Mouse (Mus musculus) midbrain, postnatal 0 days (tissue): Measurements from ENCODE around the gene Efna4. TPM values are rescaled to one million over a fixed set of nuclear protein-coding genes. Genes with fewer than 3 reads are reported as not detected.

Source experiments
- ATAC-seq: fragments of 200-750 bp; cut with Nextera tagmentation; 2 replicates; pipeline ENCODE4 v1.8.0; 2017; ENCODE audit warnings: moderate number of reproducible peaks, mild to moderate bottlenecking, moderate TSS enrichment, moderate library complexity; ENCODE audit not compliant: low FRiP score
- DNase-seq: peaks from one replicate; pipeline ENCODE4 v3.0.0-alpha.2; 2015; ENCODE audit warnings: low spot score
- H3K27ac ChIP-seq: fragments of 300-500 bp; sonication (generic); 2 replicates; pipeline ENCODE4 v1.5.1; 2014; ENCODE audit warnings: low read depth, mild to moderate bottlenecking, low read length, mixed read lengths
- H3K27me3 ChIP-seq: fragments of 300-500 bp; sonication (generic); 2 replicates; pipeline ENCODE4 v1.6.1; 2014; ENCODE audit warnings: low read length, control low read depth, mixed read lengths; ENCODE audit not compliant: insufficient read depth
- H3K36me3 ChIP-seq: fragments of 300-500 bp; sonication (generic); 2 replicates; pipeline ENCODE4 v1.6.1; 2014; ENCODE audit warnings: low read length, control low read depth, mixed read lengths; ENCODE audit not compliant: insufficient read depth
- H3K4me1 ChIP-seq: fragments of 300-500 bp; sonication (generic); 2 replicates; pipeline ENCODE4 v1.6.1; 2014; ENCODE audit warnings: mild to moderate bottlenecking, control low read depth, antibody characterized with exemption, low read length, mixed read lengths; ENCODE audit not compliant: insufficient read depth
- H3K4me2 ChIP-seq: fragments of 300-500 bp; sonication (generic); 2 replicates; pipeline ENCODE4 v1.6.1; 2014; ENCODE audit warnings: low read depth, mild to moderate bottlenecking, low read length, mixed read lengths; ENCODE audit not compliant: poor library complexity, severe bottlenecking
- H3K4me3 ChIP-seq: fragments of 300-500 bp; sonication (generic); 2 replicates; pipeline ENCODE4 v1.5.1; 2014; ENCODE audit warnings: low read depth, mild to moderate bottlenecking, low read length, moderate library complexity
- H3K9ac ChIP-seq: fragments of 300-500 bp; sonication (generic); replicated peaks from 2 replicates; pipeline ENCODE4 v1.6.1; 2014; ENCODE audit warnings: mild to moderate bottlenecking, low read length, moderate library complexity, mixed read lengths; ENCODE audit not compliant: poor library complexity, severe bottlenecking
- H3K9me3 ChIP-seq: fragments of 300-500 bp; sonication (generic); 2 replicates; pipeline ENCODE4 v1.6.1; 2016; ENCODE audit warnings: low read length, control low read depth
- CTCF ChIP-seq: IDR thresholded peaks from 2 replicates; pipeline ENCODE4 v1.5.1; 2016; ENCODE audit warnings: antibody characterized with exemption, mild to moderate bottlenecking
- WGBS: fragments of 180-500 bp; shearing (Covaris S2); extraction: QIAGEN DNeasy Blood & Tissue Kit; methylation state at CpG from one replicate; pipeline ENCODE4 v1.1.7; 2014; 5-methylcytosine and 5-hydroxymethylcytosine counted together
- polyA plus RNA-seq: library from polyadenylated mRNA; unstranded; fragments of >200 nt; fragmentation: Nextera tagmentation; extraction: Ambion mirVana; gene quantifications from 2 replicates; pipeline ENCODE4 v1.2.1, GENCODE M21; 2015
- total RNA-seq: library from RNA; depleted of rRNA; stranded (reverse); fragments of >200 nt; gene quantifications from 2 replicates; pipeline ENCODE4 v1.2.3, GENCODE M21; 2014

The Efna4 gene
- total and polyA plus RNA-seq, 2 experiments from 2014 or later: 3.5 to 7.9 TPM

DNA sequence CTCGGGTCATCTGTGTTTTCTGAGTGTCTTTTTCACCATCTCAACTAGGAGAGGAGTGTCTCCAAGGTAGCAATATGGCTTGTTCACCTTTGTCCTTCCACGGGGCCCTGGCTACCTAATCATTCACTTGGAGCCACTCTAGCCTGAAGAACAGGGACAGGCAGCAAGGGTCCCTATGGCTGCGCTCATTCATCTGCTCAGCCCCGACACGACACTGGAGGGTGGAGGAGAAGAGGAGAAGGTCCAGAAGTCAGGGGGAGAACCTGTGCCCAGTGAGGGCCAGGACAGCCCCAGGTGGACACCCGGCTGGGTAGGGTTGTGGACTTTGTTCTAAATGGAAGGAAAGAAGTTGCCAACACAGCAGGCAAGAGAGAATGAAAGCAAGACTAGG is 17.7 kb upstream of the Efna4 start:
- Histone ChIP-seq H3K4me1 (no peaks in the 10 kb centered on the region), H3K27ac (no peak overlapping the region), H3K4me2 (no peak overlapping the region), H3K27me3 (no peaks in the 10 kb centered on the region), H3K9ac (no peak overlapping the region), H3K36me3 (no peaks in the 10 kb centered on the region), H3K9me3 (no peaks in the 10 kb centered on the region), H3K4me3 (no peak overlapping the region)
- WGBS: 81% methylated on average over 6 of the region's 6 CpGs
- ATAC-seq (no peak), DNase-seq (no peak)
- no peak for TF ChIP-seq CTCF

DNA sequence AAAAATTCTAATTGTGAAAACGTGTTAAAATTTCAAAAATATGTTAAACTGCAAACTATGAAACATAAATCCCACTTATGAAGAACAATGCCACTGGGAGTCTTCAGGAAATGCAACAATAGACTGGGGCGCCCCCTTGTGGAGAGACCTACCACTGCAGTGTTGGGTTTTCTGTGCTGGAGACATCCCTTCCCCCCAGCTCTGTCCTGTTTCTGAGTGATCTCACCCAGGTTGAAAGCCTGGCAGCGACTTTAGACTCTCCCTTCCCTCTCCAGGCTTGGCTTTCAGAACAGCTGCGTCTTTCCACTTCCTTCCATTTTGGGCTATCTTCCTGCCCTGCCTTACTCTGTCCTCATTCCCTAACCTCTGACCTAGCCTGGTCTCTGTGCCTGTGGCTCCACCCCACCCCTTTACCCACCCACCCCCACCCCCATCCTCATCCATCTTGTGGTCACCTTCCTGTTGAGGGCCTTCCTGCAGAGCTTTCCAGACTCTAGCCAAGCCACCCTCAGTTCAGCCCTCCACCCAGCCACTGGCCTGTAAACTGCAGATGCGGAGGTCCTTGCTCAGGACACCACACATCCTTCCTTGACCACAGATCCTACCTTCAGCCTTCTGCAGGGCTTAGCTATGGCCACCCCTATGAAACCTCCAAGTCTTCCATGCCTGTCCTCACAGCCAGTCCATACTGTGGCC is 17.1 kb upstream of the Efna4 start:
- WGBS: 22% methylated on average over 5 of the region's 5 CpGs
- Histone ChIP-seq H3K4me2 (no peak overlapping the region), H3K36me3 (no peaks in the 10 kb centered on the region)

DNA sequence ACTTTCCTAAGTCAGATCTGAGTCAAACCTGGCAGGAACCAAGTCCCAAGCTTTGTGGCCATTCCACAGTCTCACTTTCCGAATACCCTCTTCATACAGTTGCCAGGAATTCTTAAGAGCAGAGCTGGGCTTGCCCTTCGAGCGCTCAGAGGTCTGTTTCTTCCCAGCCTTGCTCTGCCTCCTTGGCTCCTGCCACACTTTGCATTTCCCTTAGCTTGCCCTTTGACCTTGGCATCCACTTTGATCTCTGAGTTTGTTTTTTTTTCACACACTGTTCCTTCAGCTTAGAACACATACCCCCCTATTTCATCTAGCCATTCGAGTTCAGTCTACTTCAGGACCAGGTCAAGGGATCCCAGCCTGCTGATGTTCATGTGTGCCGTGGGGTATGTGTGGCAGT is 13.4 kb upstream of the Efna4 start:
- Histone ChIP-seq H3K9ac (no peak overlapping the region), H3K4me1 (0 out of 2 replicates have a peak, but pooled peaks cover 2% of the 10 kb centered on the region), H3K4me3 (no peak overlapping the region), H3K27ac (no peak overlapping the region), H3K36me3 (no peaks in the 10 kb centered on the region), H3K4me2 (no peak overlapping the region), H3K27me3 (no peaks in the 10 kb centered on the region), H3K9me3 (no peaks in the 10 kb centered on the region)
- DNase-seq (no peak), ATAC-seq (no peak)
- no peak for TF ChIP-seq CTCF
- 74% methylated on average over 5 of the region's 5 CpGs for WGBS

More for the DNA sequence above, 17.1 kb upstream of the Efna4 start:
- ATAC-seq (no peak), DNase-seq (peak; percentile 74)
- Histone ChIP-seq H3K9me3 (no peaks in the 10 kb centered on the region), H3K27ac (no peak overlapping the region), H3K4me1 (no peaks in the 10 kb centered on the region), H3K4me3 (no peak overlapping the region), H3K9ac (no peak overlapping the region), H3K27me3 (no peaks in the 10 kb centered on the region)
- TF ChIP-seq CTCF: peak; percentile 88

DNA sequence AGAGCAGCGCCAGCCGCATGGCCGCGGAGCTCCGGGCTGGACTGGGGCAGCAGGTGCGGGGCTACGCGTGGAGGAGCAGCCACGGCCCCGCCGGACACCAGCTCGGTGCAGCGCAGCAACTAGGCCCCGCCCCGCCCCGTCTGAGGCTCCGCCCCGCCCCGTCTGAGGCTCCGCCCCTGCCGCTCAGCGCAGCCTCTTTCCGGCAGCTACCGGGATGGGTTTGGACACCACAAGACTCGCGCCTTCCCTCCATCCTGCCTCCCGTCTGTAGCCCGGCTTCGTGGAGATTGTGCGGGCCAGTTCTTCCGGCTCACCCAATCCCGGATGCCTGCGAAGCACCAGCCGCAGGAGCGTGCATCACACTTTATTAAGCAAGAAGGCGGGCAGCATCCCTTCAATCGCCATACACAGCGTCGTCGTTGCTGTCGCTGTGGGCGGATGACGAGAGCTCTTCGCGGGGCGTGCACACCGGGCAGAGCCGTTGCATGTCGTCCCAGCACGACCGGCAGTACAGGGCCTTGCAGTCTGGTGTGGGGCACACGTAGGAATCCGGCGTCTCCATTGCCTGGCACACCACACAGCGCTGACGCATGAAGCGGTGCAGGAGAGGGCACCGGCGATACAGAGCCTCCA is 12.2 kb upstream of the Efna4 start, which contains the start of gene Adam15:
Gene Adam15, minus strand, starts transcription at position 128 of the 633 bp plus-strand sequence.
- ATAC-seq (peak; percentile 89), DNase-seq (peak; percentile 86)
- H3K4me3 ChIP-seq: peak within 1 kb of the TSS; percentile 76
- no peaks in the 10 kb centered on the region for H3K27me3 ChIP-seq
- peak within 1 kb of the TSS; percentile 96 for H3K4me2 ChIP-seq
- H3K9ac ChIP-seq: peak within 1 kb of the TSS; percentile 71
- peak; percentile 21; the same call in 1 of the 2 replicates for TF ChIP-seq CTCF
- H3K4me1 ChIP-seq: 0 out of 2 replicates have a peak, but pooled peaks cover 2% of the 10 kb centered on the region
- peaks cover 10% of the 10 kb centered on the region; the same call in 1 of the 2 replicates for H3K36me3 ChIP-seq
- peak within 1 kb of the TSS; percentile 89 for H3K27ac ChIP-seq
- no peaks in the 10 kb centered on the region for H3K9me3 ChIP-seq
- under 1% methylated on average over 57 of the region's 59 CpGs for WGBS

DNA sequence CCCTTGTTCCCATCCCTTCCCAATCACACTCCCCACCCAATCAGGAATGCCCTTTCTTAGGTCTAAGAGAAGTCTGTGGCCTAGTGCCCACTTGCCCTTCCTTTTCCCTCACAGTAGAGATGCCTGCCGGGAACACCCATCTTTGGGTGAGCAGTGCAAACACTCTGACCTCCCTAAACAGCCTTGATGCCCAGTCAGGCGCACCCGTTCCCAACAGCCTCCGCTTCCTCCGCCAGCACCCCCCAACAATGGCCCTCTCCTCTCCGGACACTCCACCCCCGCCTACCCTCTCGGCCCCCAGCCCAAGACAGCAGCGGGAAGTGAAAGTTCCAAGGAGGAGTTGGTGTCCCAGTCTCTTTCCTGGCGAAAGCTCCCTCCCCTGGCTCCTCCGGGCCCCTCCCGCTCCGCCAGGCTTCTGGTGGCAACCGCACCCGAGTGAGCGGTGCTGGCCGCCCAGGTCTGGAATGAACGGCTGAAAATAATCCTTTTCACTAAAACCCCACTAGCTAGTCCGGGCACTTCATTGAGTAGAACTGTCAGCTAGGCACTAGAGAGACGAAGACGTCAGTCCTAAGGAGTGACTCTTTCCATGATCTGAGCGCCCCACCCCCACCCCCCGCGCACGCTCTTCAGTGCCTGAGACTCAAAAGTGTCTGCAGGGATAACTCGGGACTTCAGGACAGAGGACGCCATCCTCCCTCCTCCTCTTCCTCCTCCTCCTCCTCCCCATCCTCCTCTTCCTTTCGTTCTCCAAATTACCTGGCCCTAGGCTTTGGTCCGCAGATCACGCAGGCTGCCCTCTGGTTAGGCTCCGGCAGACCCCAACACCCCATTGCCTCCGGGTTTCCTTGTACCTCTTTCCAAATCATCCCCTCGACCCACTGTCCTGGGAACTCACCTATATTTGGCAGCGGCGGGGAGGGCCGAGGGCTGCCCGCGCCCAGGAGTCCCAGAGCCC is 11.4 kb upstream of the Efna4 start:
- Histone ChIP-seq H3K27ac (peak overlapping the region; percentile 89), H3K36me3 (peaks cover 15% of the 10 kb centered on the region), H3K9me3 (no peaks in the 10 kb centered on the region), H3K4me1 (0 out of 2 replicates have a peak, but pooled peaks cover 2% of the 10 kb centered on the region), H3K4me2 (peak overlapping the region; percentile 96), H3K27me3 (no peaks in the 10 kb centered on the region), H3K4me3 (peak overlapping the region; percentile 76), H3K9ac (peak overlapping the region; percentile 71)
- ATAC-seq (peak; percentile 47), DNase-seq (peak; percentile 35)
- 1% methylated on average over 38 of the region's 38 CpGs for WGBS
- no peak for TF ChIP-seq CTCF
